Mouse (Mus musculus) forebrain, embryonic 10.5 days (tissue): ENCODE measurements at regions not wholly inside any gene's neighbourhood (a gene's known extent, or its start where the extent isn't known, plus 50 kb on each side); places are given as distances from the start of the nearest gene placed in this dataset.
A peak's percentile ranks its signal among the peaks of the same experiment; 100 is the strongest.

Source experiments
- DNase-seq: peaks from one replicate; pipeline ENCODE4 v3.0.0-alpha.2; 2017; ENCODE audit warnings: low spot score; ENCODE audit errors: extremely low spot score
- H3K27ac ChIP-seq: fragments of 300-500 bp; sonication (generic); 2 replicates; pipeline ENCODE4 v1.5.1; 2016; ENCODE audit warnings: mild to moderate bottlenecking
- H3K27me3 ChIP-seq: fragments of 300-500 bp; sonication (generic); 2 replicates; pipeline ENCODE4 v1.6.1; 2016; ENCODE audit warnings: mild to moderate bottlenecking; ENCODE audit not compliant: poor library complexity, severe bottlenecking
- H3K36me3 ChIP-seq: fragments of 300-500 bp; sonication (generic); replicated peaks from 2 replicates; pipeline ENCODE4 v1.6.1; 2016; ENCODE audit warnings: mild to moderate bottlenecking, moderate library complexity
- H3K4me1 ChIP-seq: fragments of 300-500 bp; sonication (generic); 2 replicates; pipeline ENCODE4 v1.6.1; 2016
- H3K4me3 ChIP-seq: fragments of 300-500 bp; sonication (generic); 2 replicates; pipeline ENCODE4 v1.5.1; 2016; ENCODE audit warnings: mild to moderate bottlenecking, moderate library complexity
- H3K9me3 ChIP-seq: fragments of 300-500 bp; sonication (generic); 2 replicates; pipeline ENCODE4 v1.6.1; 2016; ENCODE audit warnings: mild to moderate bottlenecking, moderate library complexity
- WGBS: fragments of 180-500 bp; shearing (Covaris S2); methylation state at CpG from one replicate; pipeline ENCODE4 v1.1.7; 2016; 5-methylcytosine and 5-hydroxymethylcytosine counted together

GRCm38 (mm10) chr1:73411452-73411851, 395.7 kb upstream of the Tnp1 start:
- WGBS = 92% methylated on average over 2 of the region's 2 CpGs
- no peaks in the 10 kb centered on the region for H3K36me3 ChIP-seq
- H3K27ac ChIP-seq = no peak overlapping the region
- H3K27me3 ChIP-seq = no peaks in the 10 kb centered on the region
- H3K9me3 ChIP-seq = no peaks in the 10 kb centered on the region
- no peak for DNase-seq
- peaks cover 19% of the 10 kb centered on the region for H3K4me1 ChIP-seq
- no peak overlapping the region for H3K4me3 ChIP-seq

GRCm38 (mm10) chr1:73399178-73399577, 383.5 kb upstream of the Tnp1 start:
- Histone ChIP-seq H3K27ac (no peak overlapping the region), H3K4me3 (no peak overlapping the region), H3K9me3 (no peaks in the 10 kb centered on the region), H3K4me1 (peaks cover 5% of the 10 kb centered on the region), H3K27me3 (no peaks in the 10 kb centered on the region), H3K36me3 (no peaks in the 10 kb centered on the region)
- DNase-seq = no peak
- 69% methylated on average over 3 of the region's 3 CpGs for WGBS

- no peaks in the 10 kb centered on the region for H3K27me3 ChIP-seq
- DNase-seq = no peak
- WGBS = 84% methylated on average over 1 of the region's 1 CpGs
- no peak overlapping the region for H3K27ac ChIP-seq
- no peaks in the 10 kb centered on the region for H3K36me3 ChIP-seq
- H3K4me3 ChIP-seq = no peak overlapping the region
- peaks cover 5% of the 10 kb centered on the region for H3K4me1 ChIP-seq
- H3K9me3 ChIP-seq = no peaks in the 10 kb centered on the region
These were observed 379.3 kb upstream of the Tnp1 start for GRCm38 (mm10) chr1:73395034-73395433.

DNA sequence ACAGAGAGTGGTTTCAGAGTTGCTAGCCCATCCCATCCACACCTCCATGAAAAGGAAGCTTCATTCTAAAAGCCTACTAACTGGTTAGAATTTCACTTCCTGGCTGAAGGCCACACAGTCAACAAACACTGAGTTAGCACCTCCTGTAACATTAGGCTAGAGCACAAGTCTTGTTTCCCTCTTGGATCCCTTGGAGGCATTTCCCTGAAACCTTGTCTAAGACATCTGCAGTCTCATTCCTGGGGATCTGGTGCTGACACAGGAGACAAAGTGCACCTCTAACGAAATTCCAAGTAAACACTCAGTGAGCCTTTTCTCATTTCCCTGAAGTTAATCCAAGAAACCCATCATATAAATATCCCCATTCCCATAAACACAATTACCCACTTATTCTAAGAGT, 378.8 kb upstream of the Tnp1 start:
- H3K36me3 ChIP-seq = no peaks in the 10 kb centered on the region
- WGBS = 56% methylated on average over 1 of the region's 1 CpGs
- no peak overlapping the region for H3K27ac ChIP-seq
- no peak overlapping the region for H3K4me3 ChIP-seq
- H3K9me3 ChIP-seq = no peaks in the 10 kb centered on the region
- no peak for DNase-seq
- H3K4me1 ChIP-seq = peaks cover 5% of the 10 kb centered on the region
- H3K27me3 ChIP-seq = no peaks in the 10 kb centered on the region

DNA sequence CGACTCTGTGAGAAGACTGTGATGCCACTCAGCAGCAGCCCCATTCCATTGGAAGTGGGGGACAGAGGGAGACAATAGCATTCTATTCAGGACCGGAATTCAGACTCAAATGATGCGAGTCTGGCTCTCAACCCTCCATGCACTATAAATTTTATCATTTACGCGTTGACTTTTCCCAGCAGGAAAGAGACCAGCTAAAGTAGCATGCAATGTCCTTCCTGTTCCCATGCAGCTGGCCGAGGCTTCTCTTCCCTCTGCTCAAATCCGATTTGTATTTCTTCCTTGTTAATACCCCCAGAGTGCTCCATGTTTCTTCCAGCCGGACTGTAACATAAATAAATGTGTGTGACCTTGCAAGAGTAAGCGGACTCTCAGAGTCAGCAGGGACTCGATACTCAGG, 376.4 kb upstream of the Tnp1 start:
- Histone ChIP-seq H3K27me3 (no peaks in the 10 kb centered on the region), H3K27ac (no peak overlapping the region), H3K4me3 (no peak overlapping the region), H3K9me3 (no peaks in the 10 kb centered on the region), H3K4me1 (no peaks in the 10 kb centered on the region), H3K36me3 (no peaks in the 10 kb centered on the region)
- WGBS = 87% methylated on average over 10 of the region's 10 CpGs
- DNase-seq = no peak

DNA sequence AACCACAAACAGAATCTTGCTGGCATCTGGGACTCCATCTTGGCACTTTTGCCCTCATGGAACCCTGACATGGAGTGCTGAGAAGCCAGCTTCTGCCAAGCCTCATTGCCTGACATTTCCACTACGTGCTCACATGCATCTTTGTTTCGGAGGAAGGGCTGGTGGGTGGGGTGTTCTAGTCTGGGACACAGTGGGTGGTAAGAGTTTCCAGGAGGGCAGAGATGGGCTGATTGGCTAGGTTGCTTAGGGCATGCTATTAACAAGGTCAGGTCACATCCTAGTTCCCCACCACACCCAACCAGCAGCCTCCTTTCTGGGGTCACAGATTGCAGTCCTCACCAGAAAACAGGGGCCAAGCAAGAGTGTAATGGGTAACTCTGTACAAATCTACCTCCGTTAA, 374.3 kb upstream of the Tnp1 start:
- Histone ChIP-seq H3K36me3 (no peaks in the 10 kb centered on the region), H3K27me3 (no peaks in the 10 kb centered on the region), H3K9me3 (no peaks in the 10 kb centered on the region), H3K4me1 (no peaks in the 10 kb centered on the region), H3K27ac (no peak overlapping the region), H3K4me3 (no peak overlapping the region)
- DNase-seq = no peak
- 84% methylated on average over 3 of the region's 3 CpGs for WGBS

DNA sequence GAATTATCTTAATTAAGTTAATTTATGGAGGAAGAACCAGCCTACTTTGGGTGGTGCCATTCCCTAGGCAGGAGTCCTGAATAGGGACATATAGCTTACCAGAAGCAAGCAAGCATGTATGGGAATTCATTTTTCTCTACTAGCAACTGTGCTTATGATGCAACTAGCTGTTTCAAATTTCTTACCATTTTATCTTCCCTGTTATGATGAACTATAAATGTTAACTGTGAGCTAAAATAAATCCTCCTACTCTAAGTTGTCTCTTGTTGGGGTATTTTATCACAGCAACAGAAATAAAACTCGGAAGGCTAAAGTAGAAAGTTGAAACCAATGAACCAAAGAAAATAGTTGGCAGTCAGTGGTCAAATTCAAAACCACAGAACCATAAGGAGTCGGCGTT, 373.5 kb upstream of the Tnp1 start:
- Histone ChIP-seq H3K4me1 (no peaks in the 10 kb centered on the region), H3K27me3 (no peaks in the 10 kb centered on the region), H3K27ac (no peak overlapping the region), H3K36me3 (no peaks in the 10 kb centered on the region), H3K9me3 (no peaks in the 10 kb centered on the region), H3K4me3 (no peak overlapping the region)
- WGBS = 89% methylated on average over 3 of the region's 3 CpGs
- no peak for DNase-seq

GRCm38 (mm10) chr1:73381578-73381977, 365.9 kb upstream of the Tnp1 start:
- Histone ChIP-seq H3K4me1 (no peaks in the 10 kb centered on the region), H3K9me3 (no peaks in the 10 kb centered on the region), H3K27me3 (no peaks in the 10 kb centered on the region), H3K36me3 (no peaks in the 10 kb centered on the region), H3K4me3 (no peak overlapping the region), H3K27ac (no peak overlapping the region)
- DNase-seq = no peak
- 89% methylated on average over 9 of the region's 9 CpGs for WGBS

DNA sequence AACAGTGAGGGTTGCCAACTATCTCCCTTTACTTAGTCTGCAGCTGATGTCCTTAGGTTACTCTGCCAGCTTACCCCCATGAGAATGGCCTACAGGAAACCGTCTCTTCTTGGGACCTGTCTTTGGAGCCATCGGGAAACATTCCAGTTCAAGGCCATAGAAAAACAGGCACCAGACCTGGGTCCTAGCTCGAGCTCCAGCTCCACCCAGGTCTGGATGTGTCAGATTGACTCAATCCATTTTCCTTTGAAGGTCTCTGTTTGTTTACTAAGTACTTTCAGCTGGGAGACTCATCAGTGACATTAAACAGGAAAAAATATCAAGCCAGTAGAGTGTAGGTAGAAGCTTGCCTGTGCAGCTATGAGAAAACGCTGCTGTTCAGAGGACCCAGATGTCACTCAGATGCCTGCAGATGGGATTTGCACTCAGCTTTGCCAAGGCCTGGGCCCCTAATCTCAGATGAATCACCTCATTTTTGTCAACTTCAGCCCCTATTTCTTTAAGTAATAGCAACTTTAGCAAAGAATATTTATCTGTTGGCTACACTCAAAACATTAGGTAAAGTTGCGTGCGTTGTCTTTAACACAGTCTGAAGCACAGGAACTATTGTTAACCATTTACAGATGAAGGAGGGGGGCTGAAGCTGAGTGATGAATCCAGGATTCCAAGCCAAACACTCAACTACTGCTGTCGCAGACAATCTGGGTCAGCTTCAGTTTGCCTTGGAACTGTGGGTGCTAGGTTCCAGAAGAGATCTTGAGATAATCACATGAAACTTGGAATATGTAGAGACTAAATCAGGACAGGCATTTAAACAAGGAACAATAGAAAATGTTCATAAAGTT, 359.0 kb upstream of the Tnp1 start:
- H3K4me3 ChIP-seq = no peak overlapping the region
- no peak for DNase-seq
- no peak overlapping the region for H3K27ac ChIP-seq
- no peaks in the 10 kb centered on the region for H3K9me3 ChIP-seq
- WGBS = 90% methylated on average over 7 of the region's 7 CpGs
- H3K36me3 ChIP-seq = no peaks in the 10 kb centered on the region
- no peaks in the 10 kb centered on the region for H3K4me1 ChIP-seq
- no peaks in the 10 kb centered on the region for H3K27me3 ChIP-seq

- WGBS = 72% methylated on average over 5 of the region's 5 CpGs
- Histone ChIP-seq H3K36me3 (no peaks in the 10 kb centered on the region), H3K27me3 (no peaks in the 10 kb centered on the region), H3K27ac (no peak overlapping the region), H3K4me3 (no peak overlapping the region), H3K4me1 (peaks cover 24% of the 10 kb centered on the region), H3K9me3 (no peaks in the 10 kb centered on the region)
- DNase-seq = no peak
These were observed 352.5 kb upstream of the Tnp1 start for GRCm38 (mm10) chr1:73368222-73368621.

GRCm38 (mm10) chr1:73365842-73366241, 350.1 kb upstream of the Tnp1 start:
- 45% methylated on average over 4 of the region's 4 CpGs for WGBS
- Histone ChIP-seq H3K4me3 (no peak overlapping the region), H3K36me3 (no peaks in the 10 kb centered on the region), H3K4me1 (peaks cover 39% of the 10 kb centered on the region), H3K27me3 (no peaks in the 10 kb centered on the region), H3K27ac (peak overlapping the region; percentile 41; the same call in 1 of the 2 replicates), H3K9me3 (no peaks in the 10 kb centered on the region)
- no peak for DNase-seq

- peak overlapping the region; percentile 76 for H3K27ac ChIP-seq
- no peaks in the 10 kb centered on the region for H3K27me3 ChIP-seq
- no peak overlapping the region for H3K4me3 ChIP-seq
- DNase-seq = no peak
- H3K9me3 ChIP-seq = no peaks in the 10 kb centered on the region
- H3K4me1 ChIP-seq = peaks cover 39% of the 10 kb centered on the region
- H3K36me3 ChIP-seq = no peaks in the 10 kb centered on the region
- WGBS = 70% methylated on average over 7 of the region's 7 CpGs
These were observed 348.6 kb upstream of the Tnp1 start for GRCm38 (mm10) chr1:73364300-73364683.

- H3K4me1 ChIP-seq = peaks cover 39% of the 10 kb centered on the region
- peak; percentile 50 for DNase-seq
- no peaks in the 10 kb centered on the region for H3K27me3 ChIP-seq
- no peaks in the 10 kb centered on the region for H3K36me3 ChIP-seq
- WGBS = 11% methylated on average over 7 of the region's 7 CpGs
- H3K4me3 ChIP-seq = peak overlapping the region; percentile 24; the same call in 1 of the 2 replicates
- peak overlapping the region; percentile 76 for H3K27ac ChIP-seq
- H3K9me3 ChIP-seq = no peaks in the 10 kb centered on the region
These were observed 348.0 kb upstream of the Tnp1 start for GRCm38 (mm10) chr1:73363549-73364299.
